Mouse (Mus musculus): ENCODE results near the gene Glra1. TPM values are rescaled to one million over a fixed set of nuclear protein-coding genes. Genes with fewer than 3 reads are reported as not detected.
"Not testable (repeated sequence)": the region's sequence is repeated elsewhere in the genome, so short reads cannot be mapped to it uniquely, and the experiment has no call there.

The Glra1 gene
- not detected in 2 replicates for polyA plus RNA-seq (2015; fragmentation: Nextera tagmentation; extraction: Ambion mirVana)

DNA sequence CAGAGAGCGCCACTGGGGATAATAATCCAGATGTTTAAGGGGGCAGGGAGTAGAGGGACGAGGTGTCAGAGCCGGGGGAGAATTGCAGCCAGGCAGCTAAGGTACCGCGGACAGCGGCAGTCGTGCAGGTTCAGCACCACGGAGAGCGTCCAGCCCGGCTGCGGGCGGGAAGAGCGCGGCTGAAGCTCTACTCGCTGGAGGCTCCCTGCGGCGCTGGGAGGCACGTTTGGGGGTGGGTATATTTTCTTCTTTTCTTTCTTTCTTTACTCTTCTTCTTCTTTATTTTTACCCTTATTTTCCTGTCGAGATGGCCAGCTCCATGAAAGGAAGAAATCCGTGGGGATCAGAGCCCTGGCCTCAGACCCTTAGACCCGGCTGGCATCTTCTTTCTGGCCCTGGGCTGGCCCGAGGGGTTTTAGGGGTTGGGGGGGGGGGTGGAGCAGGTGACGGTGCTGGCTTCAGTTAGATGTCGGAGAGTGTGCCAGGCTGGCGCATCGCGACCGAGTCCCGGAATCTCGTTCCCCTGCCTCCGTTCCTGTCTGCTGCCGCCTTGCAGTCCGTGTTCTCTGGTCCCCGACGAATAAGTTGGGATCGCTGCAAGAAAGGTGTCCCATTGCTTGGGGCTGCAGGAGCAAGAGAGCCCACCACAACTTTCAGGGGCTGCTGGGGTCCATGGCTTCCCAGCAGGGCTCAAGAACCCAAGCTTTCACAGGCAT lies at the start of gene Glra1:
Glra1 (minus strand) TSS at position 391 of the 716 bp plus-strand sequence.
- Histone ChIP-seq H3K4me3 (replicated peaks; ENCODE audit: low read length) (no peak within 1 kb of the TSS), H3K4me2 (ENCODE audit: low read depth, low read length) (no peak within 1 kb of the TSS), H3K4me1 (ENCODE audit: control insufficient read depth, insufficient read depth, low read length) (no peaks in the 10 kb centered on the region), H3K27me3 (ENCODE audit: control insufficient read depth, insufficient read depth, low read length) (peaks cover 24% of the 10 kb centered on the region), H3K9ac (ENCODE audit: low read length) (no peak within 1 kb of the TSS), H3K27ac (ENCODE audit: low read length) (no peak within 1 kb of the TSS), H3K36me3 (ENCODE audit: control insufficient read depth, insufficient read depth, low read length) (no peaks in the 10 kb centered on the region), H3K9me3 (replicated peaks; ENCODE audit: control insufficient read depth, low read length) (no peaks in the 10 kb centered on the region)
- WGBS = 3% methylated on average over 36 of the region's 36 CpGs
- ATAC-seq (ENCODE audit: insufficient read depth, low FRiP score) = no peak

DNA sequence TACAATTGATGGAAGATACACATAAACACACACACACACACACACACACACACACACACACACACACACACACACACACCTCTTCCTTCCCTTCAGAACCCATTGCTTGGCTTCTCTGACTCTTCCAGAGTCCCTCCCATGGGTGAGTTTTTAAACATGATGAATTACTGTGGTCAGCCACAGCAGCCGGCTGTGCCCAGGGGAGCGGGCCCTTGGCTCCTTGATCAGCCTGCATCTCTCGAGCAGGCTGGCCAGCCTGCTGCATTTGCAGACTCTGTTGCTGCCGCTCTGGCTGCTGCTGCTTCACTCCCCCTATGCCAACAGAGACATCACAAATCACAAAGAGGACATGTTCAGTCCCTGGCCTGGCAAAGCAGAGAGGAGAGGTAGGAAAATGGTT lies 29.0 kb upstream of the Glra1 start:
- no peaks in the 10 kb centered on the region for H3K4me1 ChIP-seq (ENCODE audit: control insufficient read depth, insufficient read depth, low read length)
- H3K27me3 ChIP-seq (ENCODE audit: control insufficient read depth, insufficient read depth, low read length) = no peaks in the 10 kb centered on the region
- H3K27ac ChIP-seq (ENCODE audit: low read length) = no peak overlapping the region
- H3K4me3 ChIP-seq (replicated peaks; ENCODE audit: low read length) = no peak overlapping the region
- H3K9ac ChIP-seq (ENCODE audit: low read length) = no peak overlapping the region
- H3K9me3 ChIP-seq (replicated peaks; ENCODE audit: control insufficient read depth, low read length) = no peaks in the 10 kb centered on the region
- no peak overlapping the region for H3K4me2 ChIP-seq (ENCODE audit: low read depth, low read length)
- H3K36me3 ChIP-seq (ENCODE audit: control insufficient read depth, insufficient read depth, low read length) = no peaks in the 10 kb centered on the region
- ATAC-seq (ENCODE audit: insufficient read depth, low FRiP score) = no peak
- WGBS = 23% methylated on average over 4 of the region's 4 CpGs

DNA sequence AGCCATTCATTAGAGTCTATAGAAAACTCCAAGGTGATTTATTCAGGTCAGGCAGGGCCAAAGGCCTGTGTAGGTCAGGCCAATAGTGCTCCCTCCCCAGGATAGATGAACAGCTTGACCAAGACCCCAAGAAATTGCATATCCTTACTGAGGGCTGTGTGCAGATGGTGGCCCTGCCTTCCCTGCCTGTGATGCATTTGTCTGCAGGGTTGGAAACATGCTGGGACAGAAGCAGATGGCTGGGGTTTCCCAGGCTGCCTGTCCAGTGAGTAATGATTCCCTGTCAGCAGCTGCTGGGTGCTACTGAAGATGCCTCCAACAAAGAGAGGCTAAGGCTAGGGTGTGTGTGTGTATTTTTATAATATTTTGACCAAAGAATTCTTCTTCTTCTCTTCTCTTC lies 25.9 kb upstream of the Glra1 start:
- Histone ChIP-seq H3K27me3 (ENCODE audit: control insufficient read depth, insufficient read depth, low read length) (no peaks in the 10 kb centered on the region), H3K9ac (ENCODE audit: low read length) (no peak overlapping the region), H3K9me3 (replicated peaks; ENCODE audit: control insufficient read depth, low read length) (no peaks in the 10 kb centered on the region), H3K4me1 (ENCODE audit: control insufficient read depth, insufficient read depth, low read length) (no peaks in the 10 kb centered on the region), H3K4me3 (replicated peaks; ENCODE audit: low read length) (no peak overlapping the region), H3K4me2 (ENCODE audit: low read depth, low read length) (no peak overlapping the region), H3K36me3 (ENCODE audit: control insufficient read depth, insufficient read depth, low read length) (no peaks in the 10 kb centered on the region), H3K27ac (ENCODE audit: low read length) (no peak overlapping the region)
- ATAC-seq (ENCODE audit: insufficient read depth, low FRiP score) = no peak

DNA sequence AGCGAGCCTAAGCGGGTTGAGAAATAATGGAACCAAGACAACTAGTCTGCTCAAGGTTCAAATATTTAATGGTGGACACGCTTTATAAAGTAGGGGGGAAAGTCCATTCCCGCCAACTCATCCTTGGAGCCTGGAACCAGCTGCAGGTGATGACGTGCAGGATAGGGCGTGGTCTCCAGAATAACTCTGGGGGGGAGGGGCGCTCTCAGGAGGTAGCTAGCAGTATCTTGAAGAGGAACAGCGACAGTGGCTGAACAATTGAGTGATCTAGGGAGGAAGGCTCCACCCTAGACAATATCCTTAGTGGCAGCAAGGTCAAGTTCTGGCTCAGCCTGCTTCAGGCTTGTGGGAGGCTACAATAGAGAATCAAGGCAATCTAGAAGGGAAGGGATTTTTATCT lies 6.6 kb upstream of the Glra1 start:
- H3K27ac ChIP-seq (ENCODE audit: low read length); H3K9ac ChIP-seq (ENCODE audit: low read length); H3K4me2 ChIP-seq (ENCODE audit: low read depth, low read length); H3K4me3 ChIP-seq (replicated peaks; ENCODE audit: low read length); ATAC-seq (ENCODE audit: insufficient read depth, low FRiP score); H3K4me1 ChIP-seq (ENCODE audit: control insufficient read depth, insufficient read depth, low read length); H3K36me3 ChIP-seq (ENCODE audit: control insufficient read depth, insufficient read depth, low read length); H3K9me3 ChIP-seq (replicated peaks; ENCODE audit: control insufficient read depth, low read length); H3K27me3 ChIP-seq (ENCODE audit: control insufficient read depth, insufficient read depth, low read length): not testable (repeated sequence)
- WGBS = 59% methylated on average over 8 of the region's 8 CpGs

DNA sequence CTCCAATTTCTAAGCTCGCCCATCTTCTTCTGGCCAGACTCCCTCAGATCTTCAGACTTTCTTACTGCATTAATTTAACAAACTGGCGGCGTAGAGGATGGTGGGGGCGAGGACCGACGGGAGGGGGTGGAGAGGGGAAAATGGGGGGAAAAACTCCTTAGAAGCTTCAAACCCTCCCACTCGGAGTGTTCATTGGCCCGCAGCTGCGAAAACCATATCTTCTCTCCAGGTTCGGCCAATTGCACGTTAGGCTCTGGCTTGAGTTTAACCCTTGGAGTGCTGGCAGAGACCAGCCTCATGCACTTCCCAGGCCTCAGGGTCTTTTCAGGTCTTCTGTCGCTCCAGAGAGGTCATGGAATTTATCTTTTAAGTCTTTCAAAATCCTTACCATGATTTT lies 524 bp upstream of the Glra1 start:
- H3K27ac ChIP-seq (ENCODE audit: low read length) = no peak overlapping the region
- no peaks in the 10 kb centered on the region for H3K36me3 ChIP-seq (ENCODE audit: control insufficient read depth, insufficient read depth, low read length)
- ATAC-seq (ENCODE audit: insufficient read depth, low FRiP score) = no peak
- no peaks in the 10 kb centered on the region for H3K9me3 ChIP-seq (replicated peaks; ENCODE audit: control insufficient read depth, low read length)
- peaks cover 24% of the 10 kb centered on the region for H3K27me3 ChIP-seq (ENCODE audit: control insufficient read depth, insufficient read depth, low read length)
- 5% methylated on average over 12 of the region's 12 CpGs for WGBS
- no peak overlapping the region for H3K4me3 ChIP-seq (replicated peaks; ENCODE audit: low read length)
- H3K4me2 ChIP-seq (ENCODE audit: low read depth, low read length) = no peak overlapping the region
- H3K9ac ChIP-seq (ENCODE audit: low read length) = no peak overlapping the region
- H3K4me1 ChIP-seq (ENCODE audit: control insufficient read depth, insufficient read depth, low read length) = no peaks in the 10 kb centered on the region

DNA sequence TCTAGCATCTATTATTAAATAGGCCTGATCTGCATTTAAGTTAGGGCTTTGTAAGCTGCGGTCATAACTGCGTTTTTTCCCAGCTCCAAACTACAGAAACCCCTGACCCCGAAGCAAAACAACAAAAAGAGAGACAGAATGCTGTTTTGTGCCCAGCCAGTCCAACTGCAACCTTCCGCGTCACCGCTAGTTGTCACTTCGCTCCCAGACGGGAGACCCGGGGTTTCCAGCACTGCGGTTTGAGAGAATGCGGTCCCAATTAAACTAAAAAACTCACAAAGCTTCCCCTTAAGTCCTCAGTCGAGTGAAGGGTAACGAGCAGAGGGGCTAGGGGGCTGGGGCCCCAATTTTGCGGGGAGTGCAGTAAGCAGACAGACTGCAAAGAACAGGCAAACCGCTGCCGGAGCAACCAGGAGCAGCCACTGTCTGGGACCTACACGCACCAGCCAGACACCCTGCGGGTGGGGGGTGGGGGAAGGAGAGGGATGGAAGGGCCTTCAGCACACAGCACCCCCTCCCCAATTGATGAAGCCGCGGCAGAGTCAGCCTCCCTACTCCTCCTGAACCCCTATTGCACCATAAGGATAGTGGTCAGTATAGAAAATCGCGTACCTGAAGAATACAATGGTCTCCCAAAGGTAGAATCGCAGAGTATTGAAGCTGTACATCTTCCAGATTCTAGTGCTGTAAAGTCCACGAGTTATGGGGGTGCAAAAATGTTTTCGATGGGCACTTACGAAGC lies 761 bp downstream of the Glra1 start:
- no peak for ATAC-seq (ENCODE audit: insufficient read depth, low FRiP score)
- Histone ChIP-seq H3K9ac (ENCODE audit: low read length) (no peak overlapping the region), H3K4me2 (ENCODE audit: low read depth, low read length) (no peak overlapping the region), H3K4me1 (ENCODE audit: control insufficient read depth, insufficient read depth, low read length) (no peaks in the 10 kb centered on the region), H3K4me3 (replicated peaks; ENCODE audit: low read length) (no peak overlapping the region), H3K36me3 (ENCODE audit: control insufficient read depth, insufficient read depth, low read length) (no peaks in the 10 kb centered on the region), H3K9me3 (replicated peaks; ENCODE audit: control insufficient read depth, low read length) (no peaks in the 10 kb centered on the region), H3K27ac (ENCODE audit: low read length) (no peak overlapping the region), H3K27me3 (ENCODE audit: control insufficient read depth, insufficient read depth, low read length) (peaks cover 24% of the 10 kb centered on the region)
- WGBS = 5% methylated on average over 26 of the region's 26 CpGs

DNA sequence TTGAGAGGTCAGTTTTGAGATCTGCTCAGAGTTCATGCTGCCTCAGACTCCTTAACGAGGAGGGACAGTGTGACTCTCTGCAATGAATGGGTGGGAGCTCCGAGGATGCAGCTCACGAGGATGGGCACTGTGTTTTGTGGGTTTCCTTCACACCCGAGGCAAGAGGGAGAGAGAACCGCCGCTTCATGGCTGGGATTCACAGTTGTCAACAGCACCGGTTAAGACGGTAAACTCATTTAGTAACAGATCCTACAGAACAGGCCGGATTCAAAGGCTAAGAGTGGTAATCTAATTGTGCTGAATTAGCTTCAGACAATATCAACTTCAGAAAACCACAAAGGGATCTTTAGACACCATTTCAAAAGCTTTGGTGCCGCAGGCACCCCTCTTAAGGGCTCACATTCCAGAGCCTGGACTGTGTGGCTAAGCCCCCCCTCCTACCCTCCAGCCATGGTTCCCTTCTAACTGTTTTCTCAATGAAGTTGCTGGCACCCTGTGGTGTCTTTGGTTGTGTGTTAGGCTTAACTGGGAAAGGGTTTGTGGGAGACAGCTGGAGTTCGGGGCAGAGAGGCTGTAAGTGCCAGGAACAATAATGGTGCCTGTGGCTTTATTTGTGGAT lies 6.4 kb downstream of the Glra1 start:
- Histone ChIP-seq H3K4me3 (replicated peaks; ENCODE audit: low read length) (no peak overlapping the region), H3K4me1 (ENCODE audit: control insufficient read depth, insufficient read depth, low read length) (no peaks in the 10 kb centered on the region), H3K9ac (ENCODE audit: low read length) (no peak overlapping the region), H3K27me3 (ENCODE audit: control insufficient read depth, insufficient read depth, low read length) (0 out of 2 replicates have a peak, but pooled peaks cover under 1% of the 10 kb centered on the region), H3K4me2 (ENCODE audit: low read depth, low read length) (no peak overlapping the region), H3K9me3 (replicated peaks; ENCODE audit: control insufficient read depth, low read length) (no peaks in the 10 kb centered on the region), H3K27ac (ENCODE audit: low read length) (no peak overlapping the region), H3K36me3 (ENCODE audit: control insufficient read depth, insufficient read depth, low read length) (no peaks in the 10 kb centered on the region)
- no peak for ATAC-seq (ENCODE audit: insufficient read depth, low FRiP score)
- WGBS = 16% methylated on average over 11 of the region's 11 CpGs

DNA sequence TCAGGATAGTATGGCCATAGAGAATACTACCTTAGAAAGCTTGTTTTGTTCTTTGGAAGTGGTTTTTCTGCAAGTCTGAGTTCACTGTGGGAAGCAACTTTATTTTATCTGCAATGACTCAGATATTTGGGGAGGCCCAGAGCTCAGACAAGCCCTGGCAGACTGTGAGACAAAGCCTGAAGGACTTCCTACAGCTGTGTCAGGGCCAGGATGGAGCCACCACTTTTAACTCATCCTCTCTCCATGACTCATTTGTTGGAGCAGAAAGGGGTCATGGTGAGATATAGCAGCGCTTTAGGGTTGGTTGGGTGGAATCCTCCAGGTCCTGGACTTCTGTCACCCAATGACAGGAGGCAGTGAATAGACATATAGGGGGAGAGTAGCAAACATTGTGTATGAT lies 12.3 kb downstream of the Glra1 start:
- Histone ChIP-seq H3K9me3 (replicated peaks; ENCODE audit: control insufficient read depth, low read length) (no peaks in the 10 kb centered on the region), H3K4me1 (ENCODE audit: control insufficient read depth, insufficient read depth, low read length) (no peaks in the 10 kb centered on the region), H3K27me3 (ENCODE audit: control insufficient read depth, insufficient read depth, low read length) (no peaks in the 10 kb centered on the region), H3K36me3 (ENCODE audit: control insufficient read depth, insufficient read depth, low read length) (no peaks in the 10 kb centered on the region), H3K27ac (ENCODE audit: low read length) (no peak overlapping the region), H3K4me3 (replicated peaks; ENCODE audit: low read length) (no peak overlapping the region), H3K9ac (ENCODE audit: low read length) (no peak overlapping the region), H3K4me2 (ENCODE audit: low read depth, low read length) (no peak overlapping the region)
- no peak for ATAC-seq (ENCODE audit: insufficient read depth, low FRiP score)
- 79% methylated on average over 1 of the region's 1 CpGs for WGBS

DNA sequence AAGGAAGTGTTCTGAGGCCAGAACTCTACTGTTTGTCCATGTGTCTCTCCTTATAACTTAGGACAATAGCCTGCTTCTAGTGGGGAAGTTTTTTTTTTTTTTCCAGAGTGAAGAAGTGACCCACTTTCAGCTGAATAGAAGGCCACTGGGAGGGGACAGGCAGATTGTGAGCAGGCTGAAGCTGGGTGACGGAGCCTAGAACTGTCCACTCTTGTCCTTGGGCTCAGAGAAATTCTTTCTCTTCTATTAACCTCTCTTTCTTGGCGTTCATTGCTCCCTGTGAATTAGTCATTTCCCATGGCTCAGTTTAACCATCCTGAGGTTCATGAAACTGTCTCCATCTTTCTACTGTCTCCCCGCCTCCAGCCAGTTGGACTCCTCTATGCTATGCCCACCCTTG lies 13.6 kb downstream of the Glra1 start:
- Histone ChIP-seq H3K4me1 (ENCODE audit: control insufficient read depth, insufficient read depth, low read length) (no peaks in the 10 kb centered on the region), H3K4me2 (ENCODE audit: low read depth, low read length) (no peak overlapping the region), H3K36me3 (ENCODE audit: control insufficient read depth, insufficient read depth, low read length) (no peaks in the 10 kb centered on the region), H3K4me3 (replicated peaks; ENCODE audit: low read length) (no peak overlapping the region), H3K9me3 (replicated peaks; ENCODE audit: control insufficient read depth, low read length) (no peaks in the 10 kb centered on the region), H3K27me3 (ENCODE audit: control insufficient read depth, insufficient read depth, low read length) (no peaks in the 10 kb centered on the region), H3K27ac (ENCODE audit: low read length) (no peak overlapping the region), H3K9ac (ENCODE audit: low read length) (no peak overlapping the region)
- 84% methylated on average over 3 of the region's 3 CpGs for WGBS
- ATAC-seq (ENCODE audit: insufficient read depth, low FRiP score) = no peak
